Mouse (Mus musculus) myocyte (in vitro differentiated cells): Measurements from ENCODE around the gene Prkn. TPM values are rescaled to one million over a fixed set of nuclear protein-coding genes. Genes with fewer than 3 reads are reported as not detected.

Source experiments
- H3K27me3 ChIP-seq: one replicate; pipeline ENCODE4 v1.6.1; 2011; ENCODE audit not compliant: control insufficient read depth, insufficient read depth, insufficient read length
- H3K36me3 ChIP-seq: one replicate; pipeline ENCODE4 v1.6.1; 2011; ENCODE audit not compliant: control insufficient read depth, insufficient read depth
- H3K4me2 ChIP-seq: one replicate; pipeline ENCODE4 v1.6.1; 2011; ENCODE audit warnings: low read depth, control low read depth
- H3K4me3 ChIP-seq: one replicate; pipeline ENCODE4 v1.5.1; 2011; ENCODE audit warnings: mild to moderate bottlenecking, control low read depth, moderate library complexity
- H3K79me2 ChIP-seq: one replicate; pipeline ENCODE4 v1.6.1; 2011; ENCODE audit not compliant: control insufficient read depth, insufficient read depth
- H3ac ChIP-seq: one replicate; pipeline ENCODE4 v1.6.1; 2011; ENCODE audit not compliant: control insufficient read depth, insufficient read length
- CEBPB ChIP-seq: IDR thresholded peaks from 2 replicates; pipeline ENCODE4 v1.6.1; 2011; ENCODE audit warnings: mild to moderate bottlenecking, moderate library complexity; ENCODE audit not compliant: poor library complexity, insufficient read depth, severe bottlenecking
- E2F4 ChIP-seq: IDR thresholded peaks from one replicate; pipeline ENCODE4 v1.6.1; 2011; ENCODE audit warnings: mild to moderate bottlenecking, control low read depth, moderate library complexity; ENCODE audit not compliant: insufficient read depth
- MAX ChIP-seq: IDR thresholded peaks from one replicate; pipeline ENCODE4 v1.6.1; 2011; ENCODE audit warnings: low read depth, mild to moderate bottlenecking, control low read depth
- MYOD1 ChIP-seq, 3 experiments: IDR thresholded peaks; one replicate each; pipeline ENCODE4 v1.6.1; 2011; ENCODE audit warnings: control low read depth in 2 of 3, low read depth in 2 of 3, mild to moderate bottlenecking in 2 of 3, moderate library complexity in 1 of 3; ENCODE audit not compliant: insufficient read length in 2 of 3, control insufficient read depth in 1 of 3
- MYOG ChIP-seq, 3 experiments: IDR thresholded peaks; one replicate each; pipeline ENCODE4 v1.6.1; 2011; ENCODE audit warnings: control low read depth in 2 of 3, low read depth in 2 of 3, mild to moderate bottlenecking in 2 of 3; ENCODE audit not compliant: insufficient read length in 2 of 3, control insufficient read depth in 1 of 3, insufficient read depth in 1 of 3
- POLR2A ChIP-seq: IDR thresholded peaks from one replicate; pipeline ENCODE4 v1.6.1; 2011; ENCODE audit warnings: low read depth, mild to moderate bottlenecking, control low read depth, moderate library complexity; ENCODE audit not compliant: insufficient read length
- POLR2AphosphoS2 ChIP-seq: IDR thresholded peaks from one replicate; pipeline ENCODE4 v1.6.1; 2011; ENCODE audit warnings: low read depth, control low read depth; ENCODE audit not compliant: insufficient read length
- REST ChIP-seq: IDR thresholded peaks from one replicate; pipeline ENCODE4 v1.6.1; 2011; ENCODE audit warnings: mild to moderate bottlenecking, control low read depth, moderate library complexity; ENCODE audit not compliant: insufficient read depth, insufficient read length
- SRF ChIP-seq: IDR thresholded peaks from one replicate; pipeline ENCODE4 v1.6.1; 2011; ENCODE audit warnings: low read depth; ENCODE audit not compliant: control insufficient read depth, insufficient read length
- TCF12 ChIP-seq: IDR thresholded peaks from one replicate; pipeline ENCODE4 v1.6.1; 2011; ENCODE audit warnings: mild to moderate bottlenecking, control low read depth; ENCODE audit not compliant: poor library complexity, insufficient read depth, severe bottlenecking
- TCF3 ChIP-seq: IDR thresholded peaks from one replicate; pipeline ENCODE4 v1.6.1; 2011; ENCODE audit warnings: low read depth, control low read depth; ENCODE audit not compliant: insufficient read length
- USF1 ChIP-seq: IDR thresholded peaks from one replicate; pipeline ENCODE4 v1.6.1; 2011; ENCODE audit warnings: low read depth, mild to moderate bottlenecking, control low read depth, moderate library complexity
- polyA plus RNA-seq: library from polyadenylated mRNA; unstranded; fragments of >200 nt; fragmentation: generic; extraction: Trizol; gene quantifications from one replicate; pipeline ENCODE4 v1.2.1, GENCODE M21; 2012; ENCODE audit warnings: missing spikeins

The Prkn gene
- polyA plus RNA-seq, 1 experiment, result 0.26 TPM

DNA sequence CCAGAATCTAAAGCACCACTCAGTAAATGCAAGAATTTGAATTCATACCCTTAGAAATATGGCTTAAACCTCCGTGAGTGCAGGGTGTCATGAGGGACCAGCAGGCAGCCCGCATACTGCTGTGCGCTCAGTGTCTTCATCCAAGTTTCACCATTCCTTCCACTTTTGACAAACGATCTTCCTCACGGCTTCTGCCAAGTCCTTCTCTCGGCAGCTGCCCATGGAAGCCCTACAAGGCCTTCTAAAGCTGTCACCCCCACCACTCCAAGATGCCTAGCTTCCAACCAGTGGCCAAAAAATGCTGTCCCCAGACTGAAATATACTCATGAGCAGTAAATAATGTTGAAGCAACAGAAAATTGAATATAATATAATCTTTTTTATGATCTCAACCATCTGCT, 580.7 kb downstream of the Prkn start:
- Histone ChIP-seq H3K4me2 (no peak overlapping the region), H3ac (no peak overlapping the region), H3K36me3 (no peaks in the 10 kb centered on the region), H3K4me3 (no peak overlapping the region), H3K27me3 (no peaks in the 10 kb centered on the region), H3K79me2 (no peaks in the 10 kb centered on the region)
- no peak for TF ChIP-seq POLR2A

GRCm38 (mm10) chr17:11421264-11421940, 581.2 kb downstream of the Prkn start:
- TF ChIP-seq POLR2AphosphoS2, result no peak
- no peak for TF ChIP-seq MYOD1 (IDR thresholded peaks at IDR 0.05; ENCODE audit: control insufficient read depth in 1 of 3, insufficient read length in 2 of 3, low read depth in 2 of 3)
- no peak for TF ChIP-seq E2F4
- no peak for TF ChIP-seq REST
- TF ChIP-seq SRF, result no peak
- no peak for TF ChIP-seq TCF3
- no peak for TF ChIP-seq POLR2A
- TF ChIP-seq MAX, result no peak
- TF ChIP-seq CEBPB, result no peak
- no peak for TF ChIP-seq USF1
- H3K4me2 ChIP-seq, result no peak overlapping the region
- H3K36me3 ChIP-seq, result no peaks in the 10 kb centered on the region
- no peaks in the 10 kb centered on the region for H3K27me3 ChIP-seq
- no peak overlapping the region for H3K4me3 ChIP-seq
- H3ac ChIP-seq, result no peak overlapping the region
- no peaks in the 10 kb centered on the region for H3K79me2 ChIP-seq

DNA sequence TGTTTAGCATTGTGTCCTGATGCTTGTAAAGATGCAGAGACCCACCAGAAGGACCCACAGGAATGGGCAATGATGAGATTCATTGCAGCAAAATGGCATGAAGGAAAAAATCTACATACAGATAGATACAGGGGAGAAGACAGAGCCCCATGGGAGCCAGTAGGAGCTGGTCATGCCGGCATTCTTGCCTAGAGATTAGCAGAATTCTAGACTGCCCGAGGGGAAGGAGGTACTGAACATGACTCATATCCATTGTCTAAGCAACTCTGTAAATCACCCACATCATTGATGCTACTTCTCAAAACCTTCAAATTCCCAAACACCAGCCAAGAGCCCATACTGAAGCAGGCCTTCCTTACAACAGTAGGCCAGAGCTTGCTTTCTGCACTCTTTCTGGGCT, 591.1 kb downstream of the Prkn start:
- no peak overlapping the region for H3ac ChIP-seq
- no peaks in the 10 kb centered on the region for H3K79me2 ChIP-seq
- H3K4me2 ChIP-seq, result no peak overlapping the region
- no peaks in the 10 kb centered on the region for H3K27me3 ChIP-seq
- TF ChIP-seq TCF12, result no peak
- no peak for TF ChIP-seq TCF3
- TF ChIP-seq MYOG (IDR thresholded peaks at IDR 0.05; ENCODE audit: control insufficient read depth in 1 of 3, insufficient read depth in 1 of 3, insufficient read length in 2 of 3, low read depth in 2 of 3), result no peak
- TF ChIP-seq MYOD1 (IDR thresholded peaks at IDR 0.05; ENCODE audit: control insufficient read depth in 1 of 3, insufficient read length in 2 of 3, low read depth in 2 of 3), result no peak
- TF ChIP-seq SRF, result no peak
- no peaks in the 10 kb centered on the region for H3K36me3 ChIP-seq
- no peak overlapping the region for H3K4me3 ChIP-seq

DNA sequence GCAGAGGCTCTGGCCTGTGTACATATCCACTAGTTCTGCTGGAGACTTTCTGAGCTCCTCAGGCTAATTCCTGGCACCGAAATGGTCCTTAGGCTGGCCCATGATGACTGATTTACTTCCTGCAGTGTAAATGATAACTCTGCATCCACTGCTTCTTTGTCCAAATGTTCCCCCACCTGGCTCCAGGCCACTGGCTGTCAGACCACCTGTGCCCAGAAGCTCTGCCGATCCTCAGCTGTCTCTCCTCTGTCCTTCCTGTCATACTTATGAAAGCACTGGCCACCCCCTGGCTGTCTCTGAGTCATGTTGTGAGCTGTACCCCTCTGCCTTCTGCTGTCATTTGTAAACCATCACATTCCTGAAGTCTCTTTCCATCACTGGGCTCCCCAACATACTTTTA, 592.4 kb downstream of the Prkn start:
- Histone ChIP-seq H3K27me3 (no peaks in the 10 kb centered on the region), H3ac (no peak overlapping the region), H3K4me2 (no peak overlapping the region), H3K4me3 (no peak overlapping the region), H3K79me2 (no peaks in the 10 kb centered on the region), H3K36me3 (no peaks in the 10 kb centered on the region)
- TF ChIP-seq MYOD1 (IDR thresholded peaks at IDR 0.05; ENCODE audit: control insufficient read depth in 1 of 3, insufficient read length in 2 of 3, low read depth in 2 of 3) (peak in 2 of 3 experiments; percentile 37 to 53), MYOG (IDR thresholded peaks at IDR 0.05; ENCODE audit: control insufficient read depth in 1 of 3, insufficient read depth in 1 of 3, insufficient read length in 2 of 3, low read depth in 2 of 3) (peak in 1 of 3 experiments; percentile 15), REST (no peak)

- no peaks in the 10 kb centered on the region for H3K79me2 ChIP-seq
- TF ChIP-seq MYOG (IDR thresholded peaks at IDR 0.05; ENCODE audit: control insufficient read depth in 1 of 3, insufficient read depth in 1 of 3, insufficient read length in 2 of 3, low read depth in 2 of 3) (no peak), MAX (no peak), CEBPB (no peak)
- no peak overlapping the region for H3ac ChIP-seq
- no peaks in the 10 kb centered on the region for H3K36me3 ChIP-seq
- no peaks in the 10 kb centered on the region for H3K27me3 ChIP-seq
- H3K4me3 ChIP-seq, result no peak overlapping the region
- H3K4me2 ChIP-seq, result no peak overlapping the region
Observed at GRCm38 (mm10) chr17:11462721-11463120, 622.5 kb downstream of the Prkn start.

DNA sequence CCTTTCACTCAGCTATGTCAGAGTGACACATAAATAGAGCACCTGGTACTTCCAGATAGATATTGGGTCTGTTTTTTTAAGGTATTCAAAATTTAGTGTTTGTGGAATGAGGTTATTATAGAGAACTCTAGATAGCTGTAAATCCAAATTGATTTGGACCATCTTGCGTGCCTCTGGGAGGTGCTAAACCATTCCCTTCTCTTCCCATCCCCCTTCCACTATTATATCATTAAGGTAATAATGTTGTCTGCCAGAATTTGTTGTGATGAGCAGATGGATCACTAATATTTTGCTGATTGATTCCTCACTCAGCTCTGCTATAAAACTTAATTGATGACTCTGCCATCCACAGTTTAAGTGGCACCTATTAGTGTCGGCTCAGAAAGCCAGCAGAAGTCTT, 625.9 kb downstream of the Prkn start:
- no peaks in the 10 kb centered on the region for H3K36me3 ChIP-seq
- no peak overlapping the region for H3K4me3 ChIP-seq
- H3K27me3 ChIP-seq, result no peaks in the 10 kb centered on the region
- no peak overlapping the region for H3K4me2 ChIP-seq
- H3K79me2 ChIP-seq, result no peaks in the 10 kb centered on the region
- no peak for TF ChIP-seq POLR2A
- no peak for TF ChIP-seq E2F4
- no peak for TF ChIP-seq POLR2AphosphoS2
- no peak for TF ChIP-seq REST
- TF ChIP-seq MYOG (IDR thresholded peaks at IDR 0.05; ENCODE audit: control insufficient read depth in 1 of 3, insufficient read depth in 1 of 3, insufficient read length in 2 of 3, low read depth in 2 of 3), result no peak
- no peak for TF ChIP-seq MYOD1 (IDR thresholded peaks at IDR 0.05; ENCODE audit: control insufficient read depth in 1 of 3, insufficient read length in 2 of 3, low read depth in 2 of 3)
- no peak for TF ChIP-seq USF1
- no peak for TF ChIP-seq SRF
- TF ChIP-seq MAX, result no peak
- TF ChIP-seq TCF12, result no peak
- TF ChIP-seq TCF3, result no peak
- TF ChIP-seq CEBPB, result no peak
- no peak overlapping the region for H3ac ChIP-seq
